Mouse (Mus musculus): ENCODE measurements around the gene Cdkn1a. TPM values are rescaled to one million over a fixed set of nuclear protein-coding genes. Genes with fewer than 3 reads are reported as not detected.

Gene Cdkn1a
- polyA plus RNA-seq, 1 experiment: 171 TPM

DNA sequence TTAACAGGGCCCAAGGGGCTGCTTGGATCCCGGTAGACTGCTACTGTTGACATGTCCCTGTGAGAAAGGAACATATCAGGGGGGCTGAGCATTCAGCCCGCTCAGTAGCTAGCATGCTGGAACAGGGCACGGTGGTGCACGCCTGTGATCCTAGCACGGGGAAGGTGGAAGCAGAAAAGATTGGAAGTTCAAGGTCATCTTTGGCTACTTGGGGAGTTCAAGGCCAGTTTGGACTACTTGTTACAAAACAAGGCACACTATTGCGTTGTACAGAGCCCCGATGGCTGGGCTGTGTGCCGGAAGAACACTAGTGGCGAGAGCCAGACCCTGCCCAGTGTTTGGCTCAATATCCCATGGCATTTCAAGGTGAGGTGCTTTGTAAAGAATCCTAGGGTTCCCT, 29.8 kb upstream of the Cdkn1a start:
- Histone ChIP-seq H3K9me3 (replicated peaks; ENCODE audit: control insufficient read depth, insufficient read depth, low read length, poor library complexity, severe bottlenecking) (no peaks in the 10 kb centered on the region), H3K4me1 (ENCODE audit: control insufficient read depth, insufficient read depth, low read length) (peaks cover 7% of the 10 kb centered on the region), H3K9ac (ENCODE audit: low read depth, poor library complexity, severe bottlenecking) (no peak overlapping the region), H3K27ac (ENCODE audit: insufficient read depth, low read length) (no peak overlapping the region), H3K36me3 (ENCODE audit: control insufficient read depth, insufficient read depth, low read length, poor library complexity, severe bottlenecking) (no peaks in the 10 kb centered on the region), H3K27me3 (ENCODE audit: control insufficient read depth, insufficient read depth, low read length, poor library complexity, severe bottlenecking) (no peaks in the 10 kb centered on the region), H3K4me3 (ENCODE audit: low read depth, low read length) (no peak overlapping the region)
- TF ChIP-seq EP300 (IDR thresholded peaks at IDR 0.05; ENCODE audit: insufficient read depth, low read depth, low read length): no peak
- no peak for TF ChIP-seq CTCF (IDR thresholded peaks at IDR 0.05; ENCODE audit: low read depth, low read length)
- no peak for TF ChIP-seq POLR2A (IDR thresholded peaks at IDR 0.05; ENCODE audit: insufficient read depth, low read length)

DNA sequence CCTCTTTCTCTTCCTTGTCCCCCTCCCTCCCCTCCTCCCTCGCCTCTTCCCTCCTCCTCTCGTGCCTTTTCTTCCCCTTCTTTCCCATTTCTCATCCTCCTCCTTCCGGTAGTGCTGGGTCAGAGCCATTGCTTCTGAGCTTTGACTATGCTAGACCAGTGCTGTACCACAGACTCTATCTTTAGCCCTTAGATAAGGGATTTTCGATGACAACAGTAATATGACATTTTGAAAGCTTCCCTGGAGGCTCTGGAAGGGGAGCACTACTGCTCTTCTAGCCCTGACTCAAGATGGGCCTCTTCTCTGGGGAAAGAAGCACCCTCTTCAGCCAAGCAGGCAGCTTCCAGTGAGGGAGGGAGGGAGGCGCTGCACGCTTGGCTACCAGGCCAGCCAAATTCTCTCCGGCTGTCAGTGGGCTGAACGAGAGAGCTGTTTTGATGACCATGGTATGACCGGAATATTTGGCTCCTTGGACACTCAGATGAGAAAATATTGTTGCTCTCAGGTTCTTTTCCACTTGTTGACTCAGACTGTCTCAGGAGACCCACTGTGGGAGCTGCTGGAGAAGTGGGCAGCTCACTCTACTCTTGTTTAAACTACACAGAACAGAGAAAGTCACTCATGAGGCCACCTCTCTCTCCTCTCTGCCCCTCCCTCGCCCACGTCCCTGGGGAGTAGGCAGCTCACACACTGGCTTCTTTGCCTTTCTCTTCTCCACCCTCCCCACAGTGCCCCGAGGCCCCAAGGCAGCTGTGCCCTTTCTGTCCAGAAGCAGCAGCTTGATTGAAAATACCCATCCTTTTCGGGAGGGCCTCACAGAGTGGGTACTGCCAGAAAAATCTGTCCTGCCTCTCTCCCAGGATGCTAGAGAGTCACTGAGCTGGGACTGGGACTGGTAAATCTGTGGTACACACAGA, 28.4 kb upstream of the Cdkn1a start:
- Histone ChIP-seq H3K36me3 (ENCODE audit: control insufficient read depth, insufficient read depth, low read length, poor library complexity, severe bottlenecking) (no peaks in the 10 kb centered on the region), H3K9me3 (replicated peaks; ENCODE audit: control insufficient read depth, insufficient read depth, low read length, poor library complexity, severe bottlenecking) (no peaks in the 10 kb centered on the region), H3K4me3 (ENCODE audit: low read depth, low read length) (no peak overlapping the region), H3K4me1 (ENCODE audit: control insufficient read depth, insufficient read depth, low read length) (peaks cover 3% of the 10 kb centered on the region), H3K27me3 (ENCODE audit: control insufficient read depth, insufficient read depth, low read length, poor library complexity, severe bottlenecking) (no peaks in the 10 kb centered on the region), H3K9ac (ENCODE audit: low read depth, poor library complexity, severe bottlenecking) (no peak overlapping the region), H3K27ac (ENCODE audit: insufficient read depth, low read length) (no peak overlapping the region)
- no peak for TF ChIP-seq POLR2A (IDR thresholded peaks at IDR 0.05; ENCODE audit: insufficient read depth, low read length)
- no peak for TF ChIP-seq CTCF (IDR thresholded peaks at IDR 0.05; ENCODE audit: low read depth, low read length)

DNA sequence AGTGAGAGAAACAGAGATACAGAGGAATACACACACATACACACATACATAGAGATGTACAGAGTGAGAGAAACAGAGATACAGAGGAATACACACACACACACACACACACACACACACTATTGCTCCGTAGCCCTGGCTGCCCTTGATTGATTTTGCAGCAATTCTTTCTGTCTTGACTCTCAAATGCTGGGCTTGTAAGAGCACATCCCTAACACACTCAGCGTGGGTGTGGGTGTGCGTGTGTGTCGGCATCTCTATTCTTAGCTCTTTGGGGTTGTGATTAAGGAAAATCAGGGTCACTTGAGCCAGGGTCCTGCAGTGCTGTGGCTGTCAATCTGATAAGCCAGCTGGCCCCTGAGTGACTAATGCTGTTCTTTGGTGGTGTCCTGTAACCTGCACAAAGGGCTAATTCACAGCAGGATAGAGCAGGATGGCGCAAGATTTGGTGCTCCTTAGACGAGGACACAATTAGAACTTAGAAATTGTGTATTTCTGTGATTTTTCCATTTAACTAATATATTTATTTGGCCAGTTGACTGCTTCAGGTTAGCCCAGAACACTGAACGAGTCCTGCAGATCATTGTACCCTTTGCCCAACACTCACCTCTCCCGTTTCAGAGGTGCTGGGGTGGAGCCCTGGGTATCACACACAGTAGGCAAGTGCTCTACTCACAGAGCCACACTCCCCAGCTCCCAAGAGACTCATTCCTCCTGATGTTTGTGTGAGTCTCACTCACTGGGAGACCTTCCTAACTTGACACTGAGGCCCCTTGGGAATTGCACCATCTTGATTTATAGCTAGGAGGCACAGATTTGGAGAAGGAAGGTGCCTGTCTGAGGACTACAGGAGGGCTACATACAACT, 27.4 kb upstream of the Cdkn1a start:
- Histone ChIP-seq H3K27ac (ENCODE audit: insufficient read depth, low read length) (no peak overlapping the region), H3K27me3 (ENCODE audit: control insufficient read depth, insufficient read depth, low read length, poor library complexity, severe bottlenecking) (no peaks in the 10 kb centered on the region), H3K4me1 (ENCODE audit: control insufficient read depth, insufficient read depth, low read length) (peaks cover 3% of the 10 kb centered on the region), H3K9ac (ENCODE audit: low read depth, poor library complexity, severe bottlenecking) (no peak overlapping the region), H3K36me3 (ENCODE audit: control insufficient read depth, insufficient read depth, low read length, poor library complexity, severe bottlenecking) (no peaks in the 10 kb centered on the region), H3K9me3 (replicated peaks; ENCODE audit: control insufficient read depth, insufficient read depth, low read length, poor library complexity, severe bottlenecking) (no peaks in the 10 kb centered on the region), H3K4me3 (ENCODE audit: low read depth, low read length) (no peak overlapping the region)
- no peak for TF ChIP-seq CTCF (IDR thresholded peaks at IDR 0.05; ENCODE audit: low read depth, low read length)

DNA sequence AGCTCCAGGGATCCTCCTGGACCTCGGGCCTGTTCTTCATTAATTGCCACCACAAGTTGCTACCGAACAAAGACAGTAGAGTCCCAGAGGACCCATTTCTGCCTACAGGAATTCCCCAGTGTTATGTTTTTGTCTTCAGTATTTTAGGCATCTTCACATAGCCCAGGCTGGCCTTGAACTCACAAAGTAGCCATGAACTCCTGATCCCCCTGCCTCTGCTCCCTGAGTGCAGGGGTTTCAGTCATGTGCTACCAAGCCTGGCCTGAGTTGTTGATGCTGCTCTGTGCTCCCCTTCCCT, 26.8 kb upstream of the Cdkn1a start:
- H3K27ac ChIP-seq (ENCODE audit: insufficient read depth, low read length): no peak overlapping the region
- no peaks in the 10 kb centered on the region for H3K27me3 ChIP-seq (ENCODE audit: control insufficient read depth, insufficient read depth, low read length, poor library complexity, severe bottlenecking)
- TF ChIP-seq EP300 (IDR thresholded peaks at IDR 0.05; ENCODE audit: insufficient read depth, low read depth, low read length) (no peak), CTCF (IDR thresholded peaks at IDR 0.05; ENCODE audit: low read depth, low read length) (no peak)
- no peaks in the 10 kb centered on the region for H3K9me3 ChIP-seq (replicated peaks; ENCODE audit: control insufficient read depth, insufficient read depth, low read length, poor library complexity, severe bottlenecking)
- H3K9ac ChIP-seq (ENCODE audit: low read depth, poor library complexity, severe bottlenecking): no peak overlapping the region
- no peak overlapping the region for H3K4me3 ChIP-seq (ENCODE audit: low read depth, low read length)
- no peaks in the 10 kb centered on the region for H3K36me3 ChIP-seq (ENCODE audit: control insufficient read depth, insufficient read depth, low read length, poor library complexity, severe bottlenecking)
- peaks cover 6% of the 10 kb centered on the region for H3K4me1 ChIP-seq (ENCODE audit: control insufficient read depth, insufficient read depth, low read length)

DNA sequence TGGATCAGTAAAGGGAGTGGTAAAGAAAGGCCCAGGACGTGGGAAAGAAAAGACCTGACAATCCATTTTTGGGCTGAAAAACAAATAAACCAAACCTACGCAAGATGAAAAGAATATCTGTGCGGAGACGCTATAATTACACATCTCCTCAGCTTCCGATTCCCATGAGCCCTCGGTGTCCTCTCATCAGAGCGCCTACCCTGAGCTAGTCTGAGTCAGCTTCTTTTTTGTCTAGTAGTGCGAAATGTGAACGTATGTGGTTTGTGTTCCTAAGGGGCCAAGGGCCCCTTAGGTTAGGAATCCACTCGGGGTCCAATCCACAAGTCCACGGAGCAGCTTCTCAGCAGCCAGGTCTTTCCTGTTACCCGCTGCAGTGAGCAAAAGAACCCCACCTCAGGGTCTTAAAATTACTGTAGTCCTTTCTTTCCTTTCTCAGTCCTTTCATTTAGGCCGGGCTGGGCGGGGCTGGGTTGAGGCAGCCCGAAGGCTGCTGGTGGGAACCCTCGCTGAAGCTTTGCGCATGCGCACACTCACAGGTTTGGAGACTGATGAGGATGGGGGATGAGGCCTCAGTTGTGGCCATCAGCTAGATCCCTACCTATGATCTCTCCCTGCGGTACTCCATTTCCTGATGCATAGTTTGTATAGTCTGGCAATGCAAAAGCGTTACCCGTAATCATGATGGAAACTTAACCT, 25.4 kb upstream of the Cdkn1a start:
- Histone ChIP-seq H3K9me3 (replicated peaks; ENCODE audit: control insufficient read depth, insufficient read depth, low read length, poor library complexity, severe bottlenecking) (no peaks in the 10 kb centered on the region), H3K36me3 (ENCODE audit: control insufficient read depth, insufficient read depth, low read length, poor library complexity, severe bottlenecking) (no peaks in the 10 kb centered on the region), H3K27ac (ENCODE audit: insufficient read depth, low read length) (peak overlapping the region; percentile 85), H3K4me3 (ENCODE audit: low read depth, low read length) (no peak overlapping the region), H3K9ac (ENCODE audit: low read depth, poor library complexity, severe bottlenecking) (peak overlapping the region; percentile 24; the same call in 1 of the 2 replicates), H3K4me1 (ENCODE audit: control insufficient read depth, insufficient read depth, low read length) (peaks cover 6% of the 10 kb centered on the region), H3K27me3 (ENCODE audit: control insufficient read depth, insufficient read depth, low read length, poor library complexity, severe bottlenecking) (no peaks in the 10 kb centered on the region)
- TF ChIP-seq CTCF (IDR thresholded peaks at IDR 0.05; ENCODE audit: low read depth, low read length): no peak
- no peak for TF ChIP-seq EP300 (IDR thresholded peaks at IDR 0.05; ENCODE audit: insufficient read depth, low read depth, low read length)
- no peak for TF ChIP-seq POLR2A (IDR thresholded peaks at IDR 0.05; ENCODE audit: insufficient read depth, low read length)
